Mouse (Mus musculus) left cerebral cortex, postnatal 25 days (tissue): ENCODE measurements around the gene Tff2. TPM values are rescaled to one million over a fixed set of nuclear protein-coding genes. Genes with fewer than 3 reads are reported as not detected.

ENCODE experiments used
- DNase-seq, 2 experiments: peaks; one replicate each; pipeline ENCODE4 v3.0.0; 2022; ENCODE audit warnings: low spot score in 2 of 2, mixed read lengths in 1 of 2
- intact Hi-C: fragments of 180-260 bp; cut with DNase I; formaldehyde crosslinking; loops from one replicate; pipeline ENCODE4 v1.15.1; 2025
- total RNA-seq, 2 experiments: library from RNA; stranded (reverse); gene quantifications; 2 replicates each; pipeline ENCODE4 v1.2.3; 2021

The Tff2 gene
- total RNA-seq, 2 experiments from 2014 or later, result not detected

DNA sequence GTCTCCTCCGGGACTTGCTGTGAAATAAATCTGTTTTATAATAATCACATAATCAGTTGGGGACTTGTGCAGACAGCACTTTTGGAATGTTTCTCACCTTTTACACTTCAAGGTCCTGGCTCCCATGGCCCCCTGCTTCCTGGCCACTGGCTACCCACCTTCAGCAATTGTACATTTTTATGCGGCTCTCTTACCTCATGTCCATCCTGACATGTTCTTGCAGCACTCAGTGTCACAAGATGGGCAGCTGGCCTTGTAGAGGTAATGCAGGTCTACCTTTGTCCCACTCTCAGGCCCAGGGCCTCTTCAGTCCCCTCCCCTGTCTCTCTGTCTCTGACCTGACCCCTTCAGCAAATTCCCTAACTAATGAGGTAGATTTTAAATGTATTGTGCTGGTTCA lies 47.2 kb downstream of the Tff2 start:
- intact Hi-C loops, result no loop called here
- DNase-seq, result no peak

DNA sequence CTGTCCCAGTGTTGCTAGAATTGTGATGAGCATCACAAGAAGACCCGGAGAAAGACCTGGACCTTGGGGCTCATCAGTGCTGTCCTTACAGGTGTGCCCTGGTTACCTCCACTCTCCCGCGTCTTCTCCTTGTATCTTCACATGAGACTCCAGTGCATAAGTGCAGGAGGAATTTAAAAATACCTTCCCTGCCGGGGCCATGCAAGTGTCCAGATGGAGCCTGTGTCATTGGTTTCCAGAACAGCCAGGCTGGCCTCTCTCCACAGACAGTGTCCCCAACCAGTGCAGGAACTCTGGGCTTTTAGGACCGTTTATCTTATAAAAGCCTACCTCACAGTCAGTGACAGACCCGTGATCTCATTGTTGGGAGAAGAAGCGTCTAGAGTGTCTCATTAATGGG lies 48.5 kb downstream of the Tff2 start:
- no peak for DNase-seq
- intact Hi-C loops, result no loop called here

GRCm38 (mm10) chr17:31094781-31095180 lies 49.3 kb downstream of the Tff2 start:
- DNase-seq, result no peak
- intact Hi-C loops, result no loop called here

Other genes with a start within 250 kb of the Tff2 start
- gene Glp1r, start 242.5 kb downstream of the Tff2 start, total RNA-seq, result 1 to 10 TPM in 1 of 2 experiments, under 1 TPM in 1; 0.96 to 1.5 TPM
- gene Umodl1, start 189.6 kb downstream of the Tff2 start, total RNA-seq, result under 1 TPM; 0.11 to 0.25 TPM
- gene Abcg1, start 86.6 kb downstream of the Tff2 start, total RNA-seq, result 10 to 100 TPM; 61.4 to 65.9 TPM
- not detected for gene Tff3, start 14.6 kb downstream of the Tff2 start, total RNA-seq
- gene Tff1, start 21.0 kb upstream of the Tff2 start, total RNA-seq, result not detected
- under 1 TPM in 1 of 2 experiments, not detected in 1; 0.14 TPM for gene Tmprss3, start 54.7 kb upstream of the Tff2 start, total RNA-seq
- gene Ubash3a, start 63.6 kb upstream of the Tff2 start, total RNA-seq, result not detected
- gene Rsph1, start 133.1 kb upstream of the Tff2 start, total RNA-seq, result 10 to 100 TPM; 16.7 to 17.7 TPM
- gene Slc37a1, start 142.5 kb upstream of the Tff2 start, total RNA-seq, result 1 to 10 TPM; 6.7 to 9.9 TPM
- 10 to 100 TPM; 23.5 to 24.8 TPM for gene Pde9a, start 241.9 kb upstream of the Tff2 start, total RNA-seq